Mouse (Mus musculus) adrenal gland, adult (tissue): Measurements from ENCODE around the gene Ostf1.

ENCODE experiments used
- DNase-seq, 2 experiments: peaks; one replicate each; pipeline ENCODE4 v3.0.0; 2022 to 2023; ENCODE audit warnings: low spot score in 1 of 2; ENCODE audit not compliant: inconsistent age in 2 of 2

The Ostf1 gene

DNA sequence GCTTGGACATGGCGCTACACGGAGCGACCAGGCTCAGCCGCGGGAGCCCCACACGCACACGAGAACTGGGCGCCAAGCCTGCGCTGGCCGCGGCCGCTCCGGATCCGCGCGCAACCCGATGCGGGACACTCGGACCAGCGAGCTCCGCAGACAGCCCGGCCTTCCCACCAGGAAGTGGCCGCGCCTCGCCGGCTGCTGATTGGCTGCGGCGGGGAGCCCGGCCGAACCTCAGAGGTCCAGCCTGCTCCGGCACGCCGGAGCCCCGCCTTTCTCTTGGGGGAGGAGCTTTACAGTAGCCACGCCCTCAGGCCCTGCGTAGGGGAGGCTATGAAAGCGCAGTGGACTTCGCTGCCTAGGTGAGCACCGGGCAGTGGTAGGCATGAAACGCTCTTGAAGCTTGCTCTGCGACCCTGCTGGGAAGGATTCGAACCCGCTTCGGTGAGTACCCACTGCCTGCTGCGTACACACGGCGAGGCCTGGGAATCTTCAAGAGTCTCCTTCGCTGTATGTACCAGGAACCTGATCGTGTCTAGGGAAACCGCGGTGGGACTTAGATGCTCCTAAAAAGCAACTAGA lies at the start of gene Ostf1, which contains the start of gene Nmrk1:
Gene Ostf1 (minus strand): TSS at position 180 of the 576 bp plus-strand sequence.
Gene Nmrk1 (plus strand): TSS at position 307 of the 576 bp plus-strand sequence.
- peak; percentile 99 to 100 for DNase-seq

DNA sequence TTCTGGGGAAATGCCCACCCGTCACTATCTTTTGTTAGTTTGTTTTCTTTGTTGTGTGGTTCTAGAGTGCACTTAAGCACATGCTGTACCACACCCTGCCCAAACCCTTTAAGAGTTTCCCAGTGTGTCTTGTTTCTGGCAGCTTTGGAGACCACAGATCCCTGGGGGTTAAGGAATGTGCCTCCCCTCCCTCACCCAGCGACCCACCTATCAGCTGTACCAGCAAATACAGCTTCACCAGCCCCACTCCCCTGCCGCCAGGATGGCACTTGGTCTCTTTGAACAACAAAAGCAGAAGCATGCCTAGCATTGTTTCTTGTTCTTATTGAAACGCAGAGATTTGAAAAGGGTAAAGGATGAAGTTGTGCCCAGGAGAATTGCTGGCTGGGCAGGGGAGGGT lies 41.5 kb upstream of the Ostf1 start:
- peak in 1 of 2 experiments; percentile 41 for DNase-seq

GRCm38 (mm10) chr19:18672498-18672897 lies 40.9 kb upstream of the Ostf1 start:
- peak in 1 of 2 experiments; percentile 42 for DNase-seq

DNA sequence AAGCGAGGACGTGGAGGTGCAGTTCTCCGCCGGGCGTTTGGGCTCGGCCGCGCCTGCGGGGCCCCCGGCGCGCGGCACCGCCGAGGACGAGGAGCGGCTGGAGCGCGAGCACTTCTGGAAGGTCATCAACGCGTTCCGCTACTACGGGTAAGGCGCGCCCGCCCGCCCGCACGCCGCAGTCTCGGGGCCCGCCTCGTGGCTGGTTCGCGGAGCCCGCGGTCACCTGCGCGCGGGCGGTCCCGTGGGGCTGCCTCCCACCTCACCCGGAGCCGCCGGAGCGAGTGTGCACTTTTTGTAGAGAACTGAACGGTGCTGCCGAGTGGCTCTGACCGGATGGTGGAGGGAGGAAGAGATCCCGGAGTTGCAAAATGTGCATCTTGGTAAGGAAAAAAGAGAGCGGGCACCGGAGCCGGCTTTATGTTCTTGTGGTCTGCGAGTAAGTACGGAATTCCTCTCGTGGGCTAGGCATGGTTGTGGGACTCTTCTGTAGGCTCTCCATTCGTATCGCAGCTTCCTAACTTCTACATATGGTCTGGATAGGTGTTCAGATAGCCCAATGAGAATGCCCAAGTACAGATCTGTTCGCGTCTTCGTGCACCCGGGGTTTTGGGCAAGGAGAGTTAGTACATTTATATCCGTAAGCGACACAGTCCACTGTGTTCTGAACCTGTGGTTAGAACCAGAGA lies 39.6 kb upstream of the Ostf1 start:
- DNase-seq, result peak; percentile 66 to 87

GRCm38 (mm10) chr19:18670608-18671007 lies 39.0 kb upstream of the Ostf1 start, which contains the start of gene Carnmt1:
Gene Carnmt1, plus strand, starts transcription at chr19:18670764.
- peak; percentile 99 for DNase-seq

DNA sequence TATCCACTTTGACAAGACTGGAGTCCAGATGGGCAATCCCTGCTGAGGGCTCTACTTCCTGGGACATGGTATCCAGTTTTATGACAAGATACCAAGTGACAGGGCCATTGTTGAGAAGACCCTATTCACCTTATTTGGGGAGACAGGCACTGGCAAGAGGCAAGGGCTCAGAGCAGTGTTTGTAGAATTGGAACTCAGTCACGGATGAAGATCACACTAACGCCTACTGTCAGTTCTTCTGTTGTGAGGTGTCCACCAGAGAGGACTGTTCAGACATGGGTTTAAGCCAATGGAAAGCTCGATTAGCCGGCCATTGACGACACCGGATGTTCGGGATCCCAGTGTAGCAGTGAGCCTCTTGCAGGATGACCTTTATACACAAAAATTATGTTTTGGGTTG lies 37.9 kb upstream of the Ostf1 start:
- DNase-seq, result no peak

- no peak for DNase-seq
Observed at GRCm38 (mm10) chr19:18666966-18667365, 35.3 kb upstream of the Ostf1 start.

DNA sequence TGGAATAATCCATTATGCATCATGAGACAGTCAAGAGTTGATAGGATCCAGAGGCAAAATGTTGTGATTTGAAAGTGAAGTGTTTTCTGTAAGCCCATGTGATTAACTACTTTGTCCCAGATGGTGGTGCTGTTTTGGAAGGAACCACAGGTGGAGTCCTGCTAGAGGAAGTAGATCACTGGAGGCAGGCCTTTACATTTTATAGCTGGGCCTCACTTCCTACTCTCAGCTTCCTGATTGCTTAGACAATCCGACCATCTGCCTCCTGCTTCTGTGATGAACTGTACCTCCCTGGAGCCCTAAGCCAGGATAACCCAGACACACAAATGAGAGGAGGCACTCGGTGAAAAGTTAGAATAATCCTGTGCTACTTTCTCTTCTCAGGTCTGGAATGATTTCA lies 32.3 kb upstream of the Ostf1 start:
- no peak for DNase-seq

DNA sequence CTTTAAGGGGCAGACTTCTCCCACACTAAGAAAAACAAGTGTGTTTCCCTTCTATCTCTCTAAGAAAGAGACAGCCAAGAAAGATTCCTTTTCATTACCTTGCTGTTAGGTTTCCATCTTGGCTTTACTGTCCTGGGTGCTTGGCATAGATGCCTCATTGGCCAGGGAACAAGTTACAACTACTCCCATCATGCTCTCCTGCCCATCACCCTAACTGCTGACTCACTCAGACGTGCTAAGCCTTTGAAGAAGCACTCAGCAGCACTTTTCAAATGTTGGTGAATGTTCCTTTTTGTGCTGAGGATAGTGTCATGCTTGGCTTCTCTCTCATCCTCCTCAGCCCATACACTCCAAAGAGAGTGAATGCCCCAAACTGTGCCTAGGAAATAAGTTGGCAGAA lies 30.1 kb upstream of the Ostf1 start:
- DNase-seq, result no peak

- DNase-seq, result no peak
Observed at GRCm38 (mm10) chr19:18660466-18660865, 28.8 kb upstream of the Ostf1 start.

GRCm38 (mm10) chr19:18659349-18659748 lies 27.7 kb upstream of the Ostf1 start:
- DNase-seq, result no peak

DNA sequence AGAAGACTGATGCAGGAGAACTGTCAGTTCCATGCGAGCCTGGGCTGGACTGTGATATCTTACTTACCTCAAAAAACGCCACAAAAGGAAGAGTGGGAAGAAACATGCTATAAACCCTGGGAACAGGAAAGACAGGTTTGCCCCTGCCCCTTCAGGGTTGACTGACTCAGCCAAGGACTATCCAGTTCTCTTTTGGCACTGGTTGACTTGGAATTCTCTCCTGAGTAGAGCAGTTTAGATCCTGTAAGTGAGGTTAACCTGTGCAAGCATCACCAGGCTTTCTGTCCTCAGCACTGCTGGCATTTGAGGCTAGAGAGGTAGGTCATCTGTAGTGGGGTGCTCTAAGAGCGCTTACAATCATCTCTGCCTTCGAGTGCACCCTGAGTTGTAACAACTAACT lies 26.9 kb upstream of the Ostf1 start:
- DNase-seq, result peak in 1 of 2 experiments; percentile 53

GRCm38 (mm10) chr19:18655999-18656398 lies 24.4 kb upstream of the Ostf1 start:
- no peak for DNase-seq

DNA sequence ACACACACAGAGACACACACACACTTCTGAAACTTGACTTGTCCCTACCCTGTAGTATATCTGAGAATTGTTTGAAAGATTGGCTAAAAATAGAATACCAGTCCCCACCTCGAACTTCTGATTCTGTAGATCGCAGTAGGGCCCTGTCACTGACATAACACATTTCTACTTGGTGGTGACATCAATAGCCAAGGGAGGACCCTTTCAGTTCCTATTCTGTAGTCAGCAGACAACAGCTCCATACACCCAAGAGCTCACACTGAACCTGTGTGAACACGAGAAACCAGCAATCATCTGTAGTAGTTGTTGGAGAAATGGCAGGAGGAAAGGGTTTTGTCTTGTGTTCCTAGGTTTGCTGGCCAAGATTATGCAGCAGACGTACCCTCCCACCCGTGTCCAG lies 23.4 kb upstream of the Ostf1 start:
- DNase-seq, result no peak

DNA sequence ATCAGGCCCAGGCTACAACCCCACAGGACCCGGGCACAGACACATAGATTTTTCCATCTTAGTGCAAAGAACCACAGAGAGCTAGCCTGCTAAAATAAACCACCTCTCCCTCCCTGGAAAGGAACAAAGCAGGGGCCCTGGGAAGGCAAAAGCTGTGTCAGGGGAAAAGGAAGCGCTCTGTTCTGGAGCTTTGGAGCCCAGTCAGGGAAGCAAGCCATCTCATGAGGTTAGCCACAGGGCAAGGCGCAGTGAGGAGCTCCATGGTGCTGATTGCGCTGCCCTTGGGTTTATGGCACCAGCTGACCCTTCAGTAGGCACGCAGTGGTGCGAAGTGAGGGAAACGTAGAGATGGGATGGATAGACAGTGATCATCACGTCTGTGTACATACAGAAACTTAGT lies 22.7 kb upstream of the Ostf1 start:
- no peak for DNase-seq

- DNase-seq, result peak in 1 of 2 experiments; percentile 49
Observed at GRCm38 (mm10) chr19:18653058-18653457, 21.4 kb upstream of the Ostf1 start.

- DNase-seq, result peak; percentile 77 to 89
Observed at GRCm38 (mm10) chr19:18652592-18652991, 21.0 kb upstream of the Ostf1 start.

- DNase-seq, result no peak
Observed at GRCm38 (mm10) chr19:18650473-18650872, 18.9 kb upstream of the Ostf1 start.

GRCm38 (mm10) chr19:18649955-18650354 lies 18.3 kb upstream of the Ostf1 start:
- no peak for DNase-seq

- DNase-seq, result peak in 1 of 2 experiments; percentile 62
Observed at GRCm38 (mm10) chr19:18648558-18648945, 16.9 kb upstream of the Ostf1 start.

DNA sequence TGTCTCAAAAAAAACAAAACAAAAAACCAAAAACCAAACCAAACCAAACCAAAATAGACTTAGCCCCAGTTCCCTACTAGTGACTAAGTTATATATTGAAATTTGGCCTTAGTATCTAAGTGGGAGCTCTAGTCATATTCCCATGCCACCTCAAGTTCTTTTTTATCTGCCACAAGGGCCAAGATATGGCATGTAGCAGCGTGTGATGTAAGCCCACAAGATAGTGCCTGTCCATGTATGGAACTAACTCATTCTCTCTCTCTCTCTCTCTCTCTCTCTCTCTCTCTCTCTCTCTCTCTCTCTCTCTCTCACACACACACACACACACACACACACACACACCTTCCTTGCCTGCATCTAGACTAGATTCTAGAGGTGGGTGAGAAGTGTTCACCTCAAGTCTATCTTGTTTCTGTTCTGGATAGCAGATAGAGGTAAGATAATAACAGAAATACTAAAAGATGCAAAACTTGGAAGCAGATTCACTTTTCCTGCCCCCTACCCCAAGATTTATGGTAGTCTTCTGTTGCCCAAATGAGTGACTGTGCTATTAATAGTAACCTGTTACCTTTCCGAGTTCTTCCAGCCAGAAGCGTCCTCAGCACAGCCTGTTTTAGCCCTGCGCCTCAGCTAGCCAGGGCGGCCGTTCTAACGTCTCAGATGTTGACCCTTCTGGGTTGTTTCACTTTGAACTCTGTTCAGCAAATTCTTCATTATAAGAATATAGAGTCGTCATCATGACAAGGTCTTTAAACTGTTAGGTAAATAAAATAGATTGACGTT lies 16.3 kb upstream of the Ostf1 start:
- peak in 1 of 2 experiments; percentile 64 for DNase-seq
